7 mouse cellular contexts compared by ENCODE assay signal in the genomic region with DNA sequence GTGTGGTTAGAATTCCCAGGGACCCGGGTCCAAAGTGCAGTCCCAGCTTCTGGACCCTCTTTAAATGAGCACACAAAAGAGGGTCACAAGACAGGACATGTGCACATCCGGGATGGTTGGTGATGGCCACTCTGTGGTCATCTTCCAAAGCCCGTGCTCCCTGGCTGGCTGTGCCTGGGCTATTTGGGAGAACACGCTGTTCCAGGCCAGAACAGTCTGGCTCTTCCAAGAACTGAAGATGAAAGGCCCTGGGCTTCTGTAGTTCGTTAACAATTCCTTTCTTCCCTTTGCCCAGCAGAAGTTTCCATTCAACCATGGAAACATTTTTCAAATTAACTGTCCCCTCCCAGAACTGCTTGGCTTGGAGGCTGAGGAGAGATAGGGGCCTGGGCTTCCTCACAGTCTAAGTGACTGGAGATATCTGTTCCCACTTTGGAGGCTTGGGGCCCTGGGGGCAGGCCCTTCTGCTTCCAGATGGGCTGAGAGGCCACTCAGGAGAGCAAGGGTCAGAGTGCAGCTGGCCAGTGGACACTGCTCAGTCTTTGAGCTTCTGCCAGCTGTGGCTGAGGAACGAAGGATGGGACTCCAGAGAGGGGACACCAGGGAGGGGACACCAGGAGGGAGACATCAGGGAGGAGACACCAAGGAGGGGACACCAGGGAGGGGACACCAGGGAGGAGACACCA. TPM values are rescaled to one million over a fixed set of nuclear protein-coding genes. Genes with fewer than 3 reads are reported as not detected.
DNase-seq lines count a peak whose midpoint lies in the region; ATAC-seq and TF ChIP-seq lines count a peak whose summit lies in the region.

No protein-coding gene starts in this region.

- DNase-seq in midbrain, embryonic 11.5 days (ENCODE audit: low spot score, missing footprints), result peak; percentile 80
- peak; percentile 82 for DNase-seq in gastrocnemius, adult 2 months
- peak; percentile 76 for DNase-seq in heart, postnatal 25 days (ENCODE audit: low spot score)
- DNase-seq in thymus, postnatal 14 days, result no peak

- no peaks in the 10 kb centered on the region for H3K4me1 ChIP-seq in midbrain, embryonic 11.5 days (ENCODE audit: control insufficient read depth, insufficient read depth, low read length)
- H3K4me1 ChIP-seq in midbrain, embryonic 13.5 days (replicated peaks), result no peaks in the 10 kb centered on the region
- peaks cover 45% of the 10 kb centered on the region for H3K4me1 ChIP-seq in limb, embryonic 15.5 days
- H3K4me1 ChIP-seq in small intestine, adult 2 months (ENCODE audit: control insufficient read depth, insufficient read depth, insufficient read length, low read length), result peaks cover 4% of the 10 kb centered on the region; the same call in 1 of the 2 replicates

- H3K36me3 ChIP-seq in midbrain, embryonic 11.5 days (ENCODE audit: control insufficient read depth, insufficient read depth, low read length), result no peaks in the 10 kb centered on the region
- H3K36me3 ChIP-seq in midbrain, embryonic 13.5 days, result no peaks in the 10 kb centered on the region
- no peaks in the 10 kb centered on the region for H3K36me3 ChIP-seq in limb, embryonic 15.5 days
- H3K36me3 ChIP-seq in small intestine, adult 2 months (ENCODE audit: control insufficient read depth, insufficient read depth, low read length), result no peaks in the 10 kb centered on the region

- ATAC-seq in midbrain, embryonic 11.5 days (ENCODE audit: low FRiP score), result no peak
- ATAC-seq in midbrain, embryonic 13.5 days, result no peak
- peak; percentile 73; the same call in 1 of the 2 replicates for ATAC-seq in limb, embryonic 15.5 days (ENCODE audit: insufficient number of reproducible peaks, low FRiP score, low TSS enrichment, low read depth)

- no peak overlapping the region for H3K4me2 ChIP-seq in midbrain, embryonic 11.5 days
- no peak overlapping the region for H3K4me2 ChIP-seq in midbrain, embryonic 13.5 days (replicated peaks)
- no peak overlapping the region for H3K4me2 ChIP-seq in limb, embryonic 15.5 days

- intact Hi-C loops in gastrocnemius, adult 2 months (cut with DNase I), result no loop called here
- intact Hi-C loops in heart, postnatal 25 days (cut with DNase I), result no loop called here

- 63% methylated on average over 6 of the region's 6 CpGs for WGBS in midbrain, embryonic 11.5 days
- WGBS in midbrain, embryonic 13.5 days, result 70% methylated on average over 6 of the region's 6 CpGs
- 39% methylated on average over 6 of the region's 6 CpGs for WGBS in limb, embryonic 15.5 days
- WGBS in small intestine, adult 2 months, result 53% methylated on average over 6 of the region's 6 CpGs

- no peak overlapping the region for H3K27ac ChIP-seq in midbrain, embryonic 11.5 days (ENCODE audit: low read depth, low read length)
- no peak overlapping the region for H3K27ac ChIP-seq in midbrain, embryonic 13.5 days
- H3K27ac ChIP-seq in gastrocnemius, adult 2 months, result peak overlapping the region; percentile 84
- H3K27ac ChIP-seq in limb, embryonic 15.5 days, result peak overlapping the region; percentile 88
- H3K27ac ChIP-seq in small intestine, adult 2 months (ENCODE audit: insufficient read depth, low read depth, low read length), result peak overlapping the region; percentile 70

- no peak for TF ChIP-seq POLR2A in small intestine, adult 2 months (IDR thresholded peaks at IDR 0.05; ENCODE audit: low read depth, low read length)

- no peak overlapping the region for H3K4me3 ChIP-seq in midbrain, embryonic 11.5 days (ENCODE audit: low read depth, low read length)
- H3K4me3 ChIP-seq in midbrain, embryonic 13.5 days (replicated peaks), result no peak overlapping the region
- H3K4me3 ChIP-seq in gastrocnemius, adult 2 months, result no peak overlapping the region
- H3K4me3 ChIP-seq in limb, embryonic 15.5 days, result no peak overlapping the region
- H3K4me3 ChIP-seq in small intestine, adult 2 months (ENCODE audit: low read depth, low read length), result no peak overlapping the region

- H3K9me3 ChIP-seq in midbrain, embryonic 11.5 days (ENCODE audit: control insufficient read depth, low read length), result no peaks in the 10 kb centered on the region
- no peaks in the 10 kb centered on the region for H3K9me3 ChIP-seq in midbrain, embryonic 13.5 days
- H3K9me3 ChIP-seq in limb, embryonic 15.5 days, result no peaks in the 10 kb centered on the region

- no peak overlapping the region for H3K9ac ChIP-seq in midbrain, embryonic 11.5 days (ENCODE audit: low read length)
- H3K9ac ChIP-seq in midbrain, embryonic 13.5 days (replicated peaks), result no peak overlapping the region
- H3K9ac ChIP-seq in limb, embryonic 15.5 days, result no peak overlapping the region

- TF ChIP-seq CTCF in gastrocnemius, adult 2 months (IDR thresholded peaks at IDR 0.05), result no peak
- TF ChIP-seq CTCF in small intestine, adult 2 months (IDR thresholded peaks at IDR 0.05; ENCODE audit: extremely low read depth, insufficient read length, insufficient replicate concordance, low read depth, low read length), result no peak

- H3K27me3 ChIP-seq in midbrain, embryonic 11.5 days (ENCODE audit: control insufficient read depth, insufficient read depth, low read length), result no peaks in the 10 kb centered on the region
- H3K27me3 ChIP-seq in midbrain, embryonic 13.5 days, result no peaks in the 10 kb centered on the region; the same call in 1 of the 2 replicates
- H3K27me3 ChIP-seq in limb, embryonic 15.5 days, result no peaks in the 10 kb centered on the region
- H3K27me3 ChIP-seq in small intestine, adult 2 months (ENCODE audit: control insufficient read depth, insufficient read depth, low read length), result no peaks in the 10 kb centered on the region

RNA-seq across cellular contexts. Expression of gene Prr5, which starts 29.8 kb away (rescaled TPM):
- polyA plus RNA-seq in midbrain, embryonic 11.5 days (2014; fragmentation: Nextera tagmentation; extraction: Ambion mirVana), result 7.3 and 10.9 TPM in 2 replicates
- 12.2 and 13.8 TPM in 2 replicates for polyA plus RNA-seq in midbrain, embryonic 13.5 days (2015; fragmentation: Nextera tagmentation; extraction: Ambion mirVana)
- total RNA-seq in gastrocnemius, adult 2 months (2021), result 1 to 10 TPM; 3.0 to 4.3 TPM
- total RNA-seq in heart, postnatal 25 days (2021), result 1 to 10 TPM; 3.1 to 3.4 TPM
- 34.5 and 36.3 TPM in 2 replicates for polyA plus RNA-seq in limb, embryonic 15.5 days (2015; fragmentation: Nextera tagmentation; extraction: Ambion mirVana)
- polyA plus RNA-seq in small intestine, adult 2 months (2012; rRNA removed), result 43.2 and 82.9 TPM in 2 replicates

Comparison
In these comparisons a context has a peak if more than half of its experiments do, and no peak if none do; other contexts are left out.
1. H3K27ac ChIP-seq: peak in gastrocnemius, adult 2 months (single experiment), limb, embryonic 15.5 days (single experiment) and small intestine, adult 2 months (single experiment); none in midbrain, embryonic 11.5 days (single experiment) and midbrain, embryonic 13.5 days (single experiment).